Mouse (Mus musculus) ES-E14 (cell line): ENCODE results near the gene Slc24a2.

Experiments used
- HCFC1 ChIP-seq: IDR thresholded peaks from 2 replicates; pipeline ENCODE4 v1.6.1; 2012; ENCODE audit warnings: low read length, inconsistent platforms, borderline replicate concordance; ENCODE audit not compliant: insufficient read depth
- ZC3H11A ChIP-seq: IDR thresholded peaks from 2 replicates; pipeline ENCODE4 v1.6.1; 2012; ENCODE audit warnings: low read depth, mild to moderate bottlenecking, inconsistent platforms, low read length, borderline replicate concordance
- ZNF384 ChIP-seq: IDR thresholded peaks from 2 replicates; pipeline ENCODE4 v1.6.1; 2012; ENCODE audit warnings: low read depth, low read length, inconsistent platforms

- no peak for TF ChIP-seq ZC3H11A
- no peak for TF ChIP-seq ZNF384
- TF ChIP-seq HCFC1: no peak
Observed at GRCm38 (mm10) chr4:87090841-87091240, 139.4 kb downstream of the Slc24a2 start.
